Comparison of ENCODE assay signal across 34 mouse cellular contexts in the genomic region with DNA sequence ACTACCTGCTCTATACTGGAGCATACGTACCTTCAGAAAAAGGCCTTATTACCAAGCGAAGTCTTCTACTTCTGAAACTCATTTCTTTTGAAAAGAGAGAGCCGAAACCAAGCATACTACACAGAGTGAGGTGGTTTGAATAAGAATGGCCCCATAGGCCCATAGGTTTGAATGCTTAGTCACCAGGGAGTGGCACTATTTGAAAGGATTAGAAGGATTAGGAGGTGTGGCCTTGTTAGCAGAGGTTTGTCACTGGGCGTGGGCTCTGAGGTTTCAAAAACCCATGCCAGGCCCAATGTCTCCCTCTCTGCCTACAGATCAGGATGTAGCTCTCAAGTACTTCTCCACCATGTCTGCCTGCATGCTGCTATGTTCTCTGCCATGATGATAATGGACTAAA.
"Had no signal": no experiment of that assay in that cellular context is flagged by ENCODE, and none has a peak within 500 bp of the region (broad histone marks: within the 10 kb centered on the region; RNA-seq: fewer than 3 reads in every experiment).

No protein-coding gene starts in this region.

- DNase-seq: heart, postnatal 10 days; heart, postnatal 14 days; heart, postnatal 36 days; heart, postnatal 4 days; kidney, adult 18-20 months; kidney, adult 2 months; kidney, adult 8-10 months; kidney, adult 9 months; kidney, postnatal 10 days; kidney, postnatal 14 days; kidney, postnatal 25 days; kidney, postnatal 36 days; kidney, postnatal 4 days; layer of hippocampus, adult 9-11 months; layer of hippocampus, postnatal 36 days had no signal

- ATAC-seq: hindbrain, embryonic 16.5 days; hindbrain, postnatal 0 days; inflammation-experienced regulatory T-cells, adult 6 months; intestine, embryonic 15.5 days; intestine, embryonic 16.5 days; intestine, postnatal 0 days had no signal

- H3K36me3 ChIP-seq: heart, embryonic 10.5 days; heart, embryonic 12.5 days; heart, embryonic 13.5 days; heart, embryonic 15.5 days; hindbrain, embryonic 10.5 days; hindbrain, embryonic 12.5 days; hindbrain, embryonic 13.5 days; hindbrain, embryonic 15.5 days; intestine, embryonic 15.5 days; kidney, embryonic 15.5 days had no signal

- H3K27me3 ChIP-seq: hindbrain, embryonic 12.5 days; hindbrain, embryonic 15.5 days; intestine, embryonic 15.5 days; kidney, embryonic 15.5 days had no signal

- H3K9ac ChIP-seq: heart, embryonic 12.5 days; heart, embryonic 13.5 days; heart, embryonic 15.5 days; hindbrain, embryonic 12.5 days; hindbrain, embryonic 13.5 days; hindbrain, embryonic 14.5 days; hindbrain, embryonic 15.5 days; intestine, embryonic 15.5 days; kidney, embryonic 15.5 days had no signal

- H3K27ac ChIP-seq: heart, embryonic 10.5 days; heart, embryonic 13.5 days; heart, embryonic 15.5 days; hindbrain, embryonic 10.5 days; hindbrain, embryonic 12.5 days; hindbrain, embryonic 13.5 days; hindbrain, embryonic 14.5 days; hindbrain, embryonic 15.5 days; hindbrain, postnatal 0 days; intestine, embryonic 15.5 days; kidney, embryonic 15.5 days; kidney, postnatal 0 days; layer of hippocampus, adult 2 months; left cerebral cortex, adult 2 months had no signal

- H3K4me2 ChIP-seq: heart, embryonic 12.5 days; heart, embryonic 13.5 days; heart, embryonic 15.5 days; hindbrain, embryonic 12.5 days; hindbrain, embryonic 13.5 days; hindbrain, embryonic 14.5 days; hindbrain, embryonic 15.5 days; intestine, embryonic 15.5 days; kidney, embryonic 15.5 days had no signal

- H3K9me3 ChIP-seq: heart, embryonic 10.5 days; heart, embryonic 13.5 days; heart, embryonic 15.5 days; hindbrain, embryonic 10.5 days; hindbrain, embryonic 12.5 days; hindbrain, embryonic 13.5 days; hindbrain, embryonic 15.5 days; intestine, embryonic 15.5 days; kidney, embryonic 15.5 days had no signal

- H3K4me3 ChIP-seq: heart, embryonic 10.5 days; heart, embryonic 12.5 days; heart, embryonic 13.5 days; heart, embryonic 15.5 days; hindbrain, embryonic 10.5 days; hindbrain, embryonic 12.5 days; hindbrain, embryonic 13.5 days; hindbrain, embryonic 15.5 days; intestine, embryonic 15.5 days; kidney, embryonic 15.5 days; layer of hippocampus, adult 2 months; left cerebral cortex, adult 2 months had no signal
